Mouse (Mus musculus): ENCODE measurements at regions not wholly inside any gene's neighbourhood (a gene's known extent, or its start where the extent isn't known, plus 50 kb on each side); places are given as distances from the start of the nearest gene placed in this dataset.

DNA sequence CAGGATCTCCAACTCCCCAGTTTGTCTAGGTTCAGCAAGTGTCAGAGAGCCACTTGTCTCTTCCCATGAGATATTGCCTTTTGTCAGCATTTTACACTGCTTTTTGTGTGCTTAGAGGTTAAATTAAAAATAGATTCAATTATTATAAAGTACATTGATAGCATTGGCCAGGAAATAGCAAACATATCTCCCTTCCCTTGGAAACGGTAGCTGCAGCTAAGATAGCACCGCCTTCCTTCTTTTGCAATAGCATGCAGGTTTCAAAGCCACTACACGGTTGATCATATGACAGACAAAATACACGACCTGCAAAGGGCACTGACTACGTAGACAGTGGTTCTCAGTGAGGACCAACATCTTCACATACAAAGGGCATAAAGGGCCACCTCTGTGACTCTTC lies 59.1 kb upstream of the Cnksr3 start:
- TF ChIP-seq CTCF (conservative IDR thresholded peaks at IDR 0.05; ENCODE audit: low read length) (no peak), NANOG (IDR thresholded peaks at IDR 0.05; ENCODE audit: borderline replicate concordance, low read length) (no peak)

Data from E14TG2a.4 (cell line).